Mouse (Mus musculus) frontal cortex, postnatal 10 days (tissue): Measurements from ENCODE around the gene Gata5.
A peak's percentile ranks its signal among the peaks of the same experiment; 100 is the strongest.

Source experiments
- DNase-seq, 2 experiments: peaks; one replicate each; pipeline ENCODE4 v3.0.0; 2022; ENCODE audit warnings: low spot score in 2 of 2, mixed read lengths in 1 of 2

Gene Gata5

GRCm38 (mm10) chr2:180334551-180334986 lies at the start of gene Gata5:
TSS of gene Gata5 (minus strand) at chr2:180334699.
- DNase-seq, result no peak

- no peak for DNase-seq
These were observed 42.2 kb upstream of the Gata5 start for GRCm38 (mm10) chr2:180376730-180377129.

- no peak for DNase-seq
These were observed 38.8 kb upstream of the Gata5 start for GRCm38 (mm10) chr2:180373256-180373655.

GRCm38 (mm10) chr2:180368359-180368758 lies 33.9 kb upstream of the Gata5 start:
- no peak for DNase-seq

- DNase-seq, result no peak
These were observed 32.9 kb upstream of the Gata5 start for GRCm38 (mm10) chr2:180367350-180367749.

GRCm38 (mm10) chr2:180363434-180363720 lies 28.9 kb upstream of the Gata5 start:
- no peak for DNase-seq

- no peak for DNase-seq
These were observed 28.3 kb upstream of the Gata5 start for GRCm38 (mm10) chr2:180362585-180363433.

GRCm38 (mm10) chr2:180359062-180359461 lies 24.6 kb upstream of the Gata5 start:
- peak in 1 of 2 experiments; percentile 20 for DNase-seq

- DNase-seq, result peak in 1 of 2 experiments; percentile 33
These were observed 18.8 kb upstream of the Gata5 start for GRCm38 (mm10) chr2:180353338-180353737.

GRCm38 (mm10) chr2:180350700-180351099 lies 16.2 kb upstream of the Gata5 start:
- no peak for DNase-seq

GRCm38 (mm10) chr2:180346820-180347497 lies 12.5 kb upstream of the Gata5 start:
- peak; percentile 41 to 73 for DNase-seq

- DNase-seq, result no peak
These were observed 8.6 kb upstream of the Gata5 start for GRCm38 (mm10) chr2:180343092-180343491.

- no peak for DNase-seq
These were observed 7.7 kb upstream of the Gata5 start for GRCm38 (mm10) chr2:180342189-180342588.

GRCm38 (mm10) chr2:180341229-180341628 lies 6.7 kb upstream of the Gata5 start:
- no peak for DNase-seq

- DNase-seq, result no peak
These were observed 5.4 kb upstream of the Gata5 start for GRCm38 (mm10) chr2:180339886-180340285.

- no peak for DNase-seq
These were observed 535 bp downstream of the Gata5 start for GRCm38 (mm10) chr2:180333778-180334550.

- DNase-seq, result no peak
These were observed 5.0 kb downstream of the Gata5 start for GRCm38 (mm10) chr2:180329466-180329865.

- no peak for DNase-seq
These were observed 11.7 kb downstream of the Gata5 start for GRCm38 (mm10) chr2:180322674-180323355.

- no peak for DNase-seq
These were observed 14.3 kb downstream of the Gata5 start for GRCm38 (mm10) chr2:180320216-180320615.

GRCm38 (mm10) chr2:180317591-180317990 lies 16.9 kb downstream of the Gata5 start:
- DNase-seq, result no peak

- DNase-seq, result no peak
These were observed 20.2 kb downstream of the Gata5 start for GRCm38 (mm10) chr2:180314292-180314691.

GRCm38 (mm10) chr2:180311147-180311546 lies 23.4 kb downstream of the Gata5 start:
- no peak for DNase-seq
